Mouse (Mus musculus): ENCODE measurements around the gene Ehmt2. TPM values are rescaled to one million over a fixed set of nuclear protein-coding genes. Genes with fewer than 3 reads are reported as not detected.
"Not testable (repeated sequence)": the region's sequence is repeated elsewhere in the genome, so short reads cannot be mapped to it uniquely, and the experiment has no call there.

The Ehmt2 gene
- polyA plus RNA-seq, 1 experiment from 2014 or later: 49.1 TPM

DNA sequence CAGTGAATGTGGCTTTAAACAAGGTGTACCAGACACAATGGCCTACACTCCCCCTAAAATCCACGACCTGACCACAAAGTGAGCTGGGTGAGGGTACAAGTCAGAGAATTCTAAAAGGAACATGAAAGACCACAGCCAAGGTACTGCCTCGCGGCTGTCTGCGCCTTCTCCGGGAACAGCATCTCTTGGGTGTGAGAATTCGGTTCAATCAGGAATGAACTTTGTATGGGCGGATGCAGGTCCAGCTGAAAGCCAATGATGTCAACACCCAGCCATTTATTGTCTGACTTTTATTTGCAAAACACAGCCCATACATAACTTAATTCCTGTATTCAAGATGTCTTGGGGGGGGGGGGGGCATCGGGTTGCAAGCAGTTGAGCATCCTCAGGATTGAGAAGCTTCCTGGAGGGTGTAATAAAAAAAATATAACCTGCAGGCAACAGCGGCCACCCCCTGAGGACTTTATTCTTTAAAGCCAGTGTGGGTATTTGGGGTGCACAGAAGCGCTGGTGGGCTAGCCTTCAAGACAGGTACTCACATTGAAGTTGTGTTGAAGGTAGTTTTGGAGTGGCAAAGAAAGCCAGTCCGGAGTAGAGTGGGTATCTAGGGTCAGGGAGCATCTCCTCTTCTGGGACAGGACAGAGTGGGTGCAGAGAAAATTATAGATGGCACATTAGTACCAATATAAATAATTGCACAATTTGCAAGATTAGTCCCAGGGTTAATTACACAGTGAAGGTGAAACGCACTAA lies 5.0 kb upstream of the Ehmt2 start:
- Histone ChIP-seq H3K9ac (peak overlapping the region; percentile 64; the same call in 1 of the 2 replicates), H3K27me3 (replicated peaks) (no peaks in the 10 kb centered on the region), H3K36me3 (peaks cover 10% of the 10 kb centered on the region), H3K4me2 (peak overlapping the region; percentile 83), H3K4me3 (peak overlapping the region; percentile 93; the same call in 1 of the 2 replicates), H3K4me1 (replicated peaks) (peaks cover 36% of the 10 kb centered on the region), H3K27ac (ENCODE audit: poor library complexity, severe bottlenecking) (0 out of 2 replicates have a peak overlapping the region, but pooled peaks have one; percentile 56), H3K9me3 (replicated peaks) (no peaks in the 10 kb centered on the region)
- ATAC-seq (ENCODE audit: insufficient number of reproducible peaks, low FRiP score): no peak
- 76% methylated on average over 12 of the region's 12 CpGs for WGBS

DNA sequence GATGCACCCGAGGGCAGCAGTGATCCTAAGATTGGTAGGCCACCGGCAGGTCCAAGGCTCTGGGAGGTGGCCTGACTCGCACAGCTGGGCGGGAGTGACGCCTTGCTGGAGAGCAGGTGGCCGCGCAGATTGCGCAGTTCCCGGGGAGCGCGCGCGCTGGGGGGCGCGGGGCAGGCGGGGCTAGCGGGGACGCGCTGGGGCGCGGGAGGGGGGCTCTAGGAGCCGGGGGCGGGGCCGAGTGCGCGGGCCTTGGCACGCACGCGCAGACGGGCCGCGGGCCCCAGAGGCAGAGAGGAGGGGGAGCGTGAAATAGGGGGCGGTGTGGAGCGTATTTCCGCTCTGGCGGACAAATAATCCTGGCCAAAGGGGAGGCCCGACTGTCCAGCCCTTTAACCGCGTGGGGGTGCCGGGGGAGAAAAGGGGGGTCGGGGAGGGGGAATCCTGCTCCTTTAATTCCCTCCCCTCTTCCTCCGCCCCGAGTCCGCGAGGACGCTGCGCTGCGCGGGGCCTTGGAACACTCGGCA lies 4.1 kb upstream of the Ehmt2 start:
- ATAC-seq (ENCODE audit: insufficient number of reproducible peaks, low FRiP score): peak; percentile 90

GRCm38 (mm10) chr17:34894801-34895530 lies 3.3 kb upstream of the Ehmt2 start:
- no peaks in the 10 kb centered on the region for H3K9me3 ChIP-seq (replicated peaks)
- peak; percentile 6 for ATAC-seq (ENCODE audit: insufficient number of reproducible peaks, low FRiP score)
- WGBS: 8% methylated on average over 49 of the region's 51 CpGs
- peaks cover 36% of the 10 kb centered on the region for H3K4me1 ChIP-seq (replicated peaks)
- H3K9ac ChIP-seq: peak overlapping the region; percentile 99
- H3K4me2 ChIP-seq: peak overlapping the region; percentile 83
- peaks cover 10% of the 10 kb centered on the region for H3K36me3 ChIP-seq
- H3K27me3 ChIP-seq (replicated peaks): no peaks in the 10 kb centered on the region
- H3K27ac ChIP-seq (ENCODE audit: poor library complexity, severe bottlenecking): peak overlapping the region; percentile 85
- peak overlapping the region; percentile 93 for H3K4me3 ChIP-seq

More for the DNA sequence above, 4.1 kb upstream of the Ehmt2 start:
- Histone ChIP-seq H3K4me2 (peak overlapping the region; percentile 83), H3K9me3 (replicated peaks) (no peaks in the 10 kb centered on the region), H3K4me1 (replicated peaks) (peaks cover 36% of the 10 kb centered on the region), H3K27me3 (replicated peaks) (no peaks in the 10 kb centered on the region), H3K4me3 (peak overlapping the region; percentile 93), H3K36me3 (peaks cover 10% of the 10 kb centered on the region), H3K9ac (peak overlapping the region; percentile 99), H3K27ac (ENCODE audit: poor library complexity, severe bottlenecking) (peak overlapping the region; percentile 85)
- WGBS: under 1% methylated on average over 49 of the region's 51 CpGs

- H3K9me3 ChIP-seq (replicated peaks): no peaks in the 10 kb centered on the region
- ATAC-seq (ENCODE audit: insufficient number of reproducible peaks, low FRiP score): no peak
- no peaks in the 10 kb centered on the region for H3K27me3 ChIP-seq (replicated peaks)
- H3K9ac ChIP-seq: peak overlapping the region; percentile 99; the same call in 1 of the 2 replicates
- peaks cover 10% of the 10 kb centered on the region for H3K36me3 ChIP-seq
- H3K27ac ChIP-seq (ENCODE audit: poor library complexity, severe bottlenecking): no peak overlapping the region
- peaks cover 36% of the 10 kb centered on the region for H3K4me1 ChIP-seq (replicated peaks)
- H3K4me2 ChIP-seq: peak overlapping the region; percentile 83
- WGBS: 89% methylated on average over 15 of the region's 15 CpGs
- H3K4me3 ChIP-seq: peak overlapping the region; percentile 93
Observed at GRCm38 (mm10) chr17:34895724-34896123, 2.5 kb upstream of the Ehmt2 start.

- peak overlapping the region; percentile 16; the same call in 1 of the 2 replicates for H3K4me3 ChIP-seq
Observed at GRCm38 (mm10) chr17:34896366-34896765, 1.9 kb upstream of the Ehmt2 start.

GRCm38 (mm10) chr17:34897373-34898159 lies 703 bp upstream of the Ehmt2 start:
- H3K4me1 ChIP-seq (replicated peaks): peaks cover 36% of the 10 kb centered on the region
- H3K4me2 ChIP-seq: peak overlapping the region; percentile 92
- H3K36me3 ChIP-seq: peaks cover 21% of the 10 kb centered on the region
- no peaks in the 10 kb centered on the region for H3K9me3 ChIP-seq (replicated peaks)
- H3K9ac ChIP-seq: peak overlapping the region; percentile 97
- peak overlapping the region; percentile 90 for H3K27ac ChIP-seq (ENCODE audit: poor library complexity, severe bottlenecking)
- no peak for ATAC-seq (ENCODE audit: insufficient number of reproducible peaks, low FRiP score)
- peak overlapping the region; percentile 90 for H3K4me3 ChIP-seq
- WGBS: 10% methylated on average over 10 of the region's 10 CpGs
- H3K27me3 ChIP-seq (replicated peaks): no peaks in the 10 kb centered on the region

More at GRCm38 (mm10) chr17:34896366-34896765, 1.9 kb upstream of the Ehmt2 start:
- Histone ChIP-seq H3K27ac (ENCODE audit: poor library complexity, severe bottlenecking) (no peak overlapping the region), H3K9ac (no peak overlapping the region), H3K36me3 (peaks cover 14% of the 10 kb centered on the region), H3K4me1 (replicated peaks) (peaks cover 36% of the 10 kb centered on the region), H3K4me2 (peak overlapping the region; percentile 92; the same call in 1 of the 2 replicates), H3K9me3 (replicated peaks) (no peaks in the 10 kb centered on the region), H3K27me3 (replicated peaks) (no peaks in the 10 kb centered on the region)
- 86% methylated on average over 17 of the region's 17 CpGs for WGBS
- ATAC-seq (ENCODE audit: insufficient number of reproducible peaks, low FRiP score): no peak

DNA sequence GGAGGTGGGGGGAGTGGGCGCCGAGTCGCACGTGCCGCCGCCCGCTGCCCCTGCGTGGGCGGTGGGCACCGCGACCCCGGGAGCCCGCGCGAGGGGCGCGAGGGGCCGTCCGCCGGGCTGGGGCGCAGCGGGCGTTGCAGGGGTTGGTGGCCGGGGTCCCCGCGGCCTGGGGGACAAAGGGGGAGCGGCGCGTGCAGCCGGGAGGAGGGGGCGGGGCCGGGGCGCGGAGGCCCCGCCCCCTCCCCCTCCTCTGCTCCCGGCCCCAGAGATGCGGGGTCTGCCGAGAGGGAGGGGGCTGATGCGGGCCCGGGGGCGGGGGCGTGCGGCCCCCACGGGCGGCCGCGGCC lies 410 bp downstream of the Ehmt2 start:
- H3K4me1 ChIP-seq (replicated peaks): peaks cover 32% of the 10 kb centered on the region
- H3K9me3 ChIP-seq (replicated peaks): no peaks in the 10 kb centered on the region
- H3K9ac ChIP-seq: peak overlapping the region; percentile 97
- H3K27me3 ChIP-seq (replicated peaks): no peaks in the 10 kb centered on the region
- 0 out of 2 replicates have a peak, but pooled peaks have one; percentile 13 for ATAC-seq (ENCODE audit: insufficient number of reproducible peaks, low FRiP score)
- WGBS: 0% methylated on average over 3 of the region's 47 CpGs
- H3K36me3 ChIP-seq: peaks cover 32% of the 10 kb centered on the region
- H3K27ac ChIP-seq (ENCODE audit: poor library complexity, severe bottlenecking): peak overlapping the region; percentile 90
- peak overlapping the region; percentile 90 for H3K4me3 ChIP-seq
- H3K4me2 ChIP-seq: peak overlapping the region; percentile 92

- under 1% methylated on average over 37 of the region's 45 CpGs for WGBS
- peak overlapping the region; percentile 92 for H3K4me2 ChIP-seq
- H3K27ac ChIP-seq (ENCODE audit: poor library complexity, severe bottlenecking): peak overlapping the region; percentile 90
- ATAC-seq (ENCODE audit: insufficient number of reproducible peaks, low FRiP score): 0 out of 2 replicates have a peak, but pooled peaks have one; percentile 0
- peak overlapping the region; percentile 90 for H3K4me3 ChIP-seq
- H3K9me3 ChIP-seq (replicated peaks): no peaks in the 10 kb centered on the region
- H3K9ac ChIP-seq: peak overlapping the region; percentile 97
- peaks cover 30% of the 10 kb centered on the region for H3K4me1 ChIP-seq (replicated peaks)
- no peaks in the 10 kb centered on the region for H3K27me3 ChIP-seq (replicated peaks)
- peaks cover 38% of the 10 kb centered on the region for H3K36me3 ChIP-seq
Observed at GRCm38 (mm10) chr17:34899053-34899889, 1.0 kb downstream of the Ehmt2 start.

GRCm38 (mm10) chr17:34899890-34900243 lies 1.6 kb downstream of the Ehmt2 start:
- Histone ChIP-seq H3K27me3 (replicated peaks) (no peaks in the 10 kb centered on the region), H3K9ac (peak overlapping the region; percentile 97), H3K4me3 (peak overlapping the region; percentile 90), H3K27ac (ENCODE audit: poor library complexity, severe bottlenecking) (no peak overlapping the region), H3K36me3 (peaks cover 44% of the 10 kb centered on the region), H3K9me3 (replicated peaks) (no peaks in the 10 kb centered on the region), H3K4me2 (peak overlapping the region; percentile 92), H3K4me1 (replicated peaks) (peaks cover 30% of the 10 kb centered on the region)
- no peak for ATAC-seq (ENCODE audit: insufficient number of reproducible peaks, low FRiP score)
- 9% methylated on average over 5 of the region's 5 CpGs for WGBS

GRCm38 (mm10) chr17:34900826-34901225 lies 2.6 kb downstream of the Ehmt2 start:
- not testable (repeated sequence) for H3K4me3 ChIP-seq; H3K27ac ChIP-seq (ENCODE audit: poor library complexity, severe bottlenecking); H3K9me3 ChIP-seq (replicated peaks); H3K27me3 ChIP-seq (replicated peaks); ATAC-seq (ENCODE audit: insufficient number of reproducible peaks, low FRiP score); H3K9ac ChIP-seq; H3K4me2 ChIP-seq
- Histone ChIP-seq H3K4me1 (replicated peaks) (peaks cover 20% of the 10 kb centered on the region), H3K36me3 (peaks cover 51% of the 10 kb centered on the region)
